Mouse (Mus musculus) kidney, adult 2 months (tissue): ENCODE results near the gene Hist1h2bh. TPM values are rescaled to one million over a fixed set of nuclear protein-coding genes. Genes with fewer than 3 reads are reported as not detected.
"Not testable (repeated sequence)": the region's sequence is repeated elsewhere in the genome, so short reads cannot be mapped to it uniquely, and the experiment has no call there.

Experiments used
- DNase-seq: peaks from one replicate; pipeline ENCODE4 v3.0.0; 2021
- H3K27ac ChIP-seq: fragments of 200-500 bp; 2 replicates; pipeline ENCODE4 v1.5.1; 2012; ENCODE audit warnings: low read depth, low read length, control low read depth, inconsistent platforms; ENCODE audit not compliant: insufficient read depth
- H3K27me3 ChIP-seq: fragments of 200-500 bp; replicated peaks from 2 replicates; pipeline ENCODE4 v1.6.1; 2012; ENCODE audit warnings: mild to moderate bottlenecking, moderate library complexity, low read length, inconsistent platforms; ENCODE audit not compliant: control insufficient read depth, insufficient read depth
- H3K36me3 ChIP-seq: fragments of 200-500 bp; 2 replicates; pipeline ENCODE4 v1.6.1; 2012; ENCODE audit warnings: mild to moderate bottlenecking, moderate library complexity, low read length, inconsistent platforms; ENCODE audit not compliant: control insufficient read depth, insufficient read depth
- H3K4me1 ChIP-seq: fragments of 200-500 bp; 2 replicates; pipeline ENCODE4 v1.6.1; 2011; ENCODE audit warnings: low read length; ENCODE audit not compliant: control insufficient read depth, insufficient read depth
- H3K4me3 ChIP-seq: fragments of 200-500 bp; 2 replicates; pipeline ENCODE4 v1.5.1; 2011; ENCODE audit warnings: mild to moderate bottlenecking, low read depth, low read length, control low read depth; ENCODE audit not compliant: insufficient read depth
- CTCF ChIP-seq: fragments of 200-500 bp; conservative IDR thresholded peaks from 2 replicates; pipeline ENCODE4 v1.5.1; 2011; ENCODE audit warnings: low read depth, mild to moderate bottlenecking, control low read depth, low read length, moderate library complexity, mixed read lengths; ENCODE audit not compliant: insufficient read depth, insufficient read length
- POLR2A ChIP-seq: fragments of 200-500 bp; IDR thresholded peaks from one replicate; pipeline ENCODE4 v1.6.1; 2011; ENCODE audit warnings: low read depth, low read length, control low read depth
- WGBS: fragments of 180-500 bp; shearing (Covaris S2); methylation state at CpG from one replicate; pipeline ENCODE4 v1.1.7; 2018; 5-methylcytosine and 5-hydroxymethylcytosine counted together
- polyA plus RNA-seq: library from polyadenylated mRNA; depleted of rRNA; stranded (reverse); fragments of >200 nt; gene quantifications from 2 replicates; pipeline ENCODE4 v1.2.3, GENCODE M21; 2012

The Hist1h2bh gene
- polyA plus RNA-seq, 1 experiment, result 0.36 TPM

DNA sequence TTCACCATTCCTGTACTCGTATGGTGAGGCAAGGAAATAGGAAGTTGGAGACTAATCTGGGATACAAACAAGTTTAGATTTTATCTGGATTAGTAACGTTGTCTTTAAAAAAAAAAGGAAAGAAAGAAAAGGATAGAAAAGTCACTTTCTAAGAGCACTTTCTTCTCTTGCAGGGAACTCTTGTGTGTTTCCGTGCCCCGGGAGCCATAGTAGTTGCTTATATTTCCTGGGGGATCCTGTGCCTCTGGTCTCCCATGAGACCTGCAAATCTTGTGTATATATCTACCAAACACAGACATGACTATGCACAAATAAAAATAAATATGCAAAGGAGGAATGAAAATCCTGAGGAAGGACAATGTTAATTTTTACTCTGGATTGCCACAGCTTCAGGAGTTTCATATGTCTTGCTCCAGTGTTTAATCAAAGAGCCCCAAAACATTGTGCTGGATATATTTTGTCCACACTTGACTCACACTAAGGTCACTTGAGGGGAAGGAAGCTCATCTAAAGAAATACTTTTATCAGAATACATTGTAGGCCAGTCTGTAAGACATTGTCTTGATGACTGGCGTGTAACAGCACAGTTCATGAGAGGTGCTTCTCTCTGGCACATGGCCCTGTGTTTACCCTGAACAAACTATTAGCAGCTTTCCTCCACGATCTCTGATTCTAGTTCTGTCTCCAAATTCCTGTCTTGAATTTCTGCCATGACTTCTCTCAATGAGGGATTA lies 33.9 kb upstream of the Hist1h2bh start:
- H3K4me1 ChIP-seq, result peaks cover 6% of the 10 kb centered on the region; the same call in 1 of the 2 replicates

DNA sequence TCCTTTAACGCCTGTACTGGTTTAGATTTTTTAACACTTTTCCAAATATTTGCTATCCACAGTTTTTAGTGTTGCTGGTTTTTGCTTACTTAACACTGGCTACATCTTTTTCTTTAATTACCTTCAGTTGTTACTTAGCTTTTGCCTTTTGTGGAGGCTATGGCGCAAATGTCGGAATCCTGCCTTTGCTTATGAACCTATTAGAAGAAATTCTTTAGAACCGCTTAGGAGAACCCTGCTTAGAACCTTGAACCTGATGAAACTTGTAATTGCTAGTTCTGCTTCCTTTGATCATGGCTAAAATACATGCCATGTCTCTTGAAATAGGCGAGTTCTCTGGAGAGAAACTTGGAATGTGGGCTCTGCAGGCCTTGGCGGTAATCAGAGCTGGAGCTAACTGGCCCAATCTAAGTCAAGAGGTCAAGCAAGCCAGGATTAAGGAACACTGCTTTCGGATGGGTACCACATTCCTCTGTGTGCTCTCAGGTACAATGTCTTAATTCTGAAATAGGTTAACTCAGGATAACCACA lies 33.2 kb upstream of the Hist1h2bh start:
- TF ChIP-seq POLR2A, result no peak
- DNase-seq, result no peak
- WGBS, result 71% methylated on average over 7 of the region's 7 CpGs
- Histone ChIP-seq H3K4me1 (no peaks in the 10 kb centered on the region; the same call in 1 of the 2 replicates), H3K4me3 (no peak overlapping the region), H3K36me3 (no peaks in the 10 kb centered on the region), H3K27me3 (0 out of 2 replicates have a peak, but pooled peaks cover 2% of the 10 kb centered on the region), H3K27ac (no peak overlapping the region)

More for the DNA sequence above, 33.9 kb upstream of the Hist1h2bh start:
- Histone ChIP-seq H3K36me3 (no peaks in the 10 kb centered on the region), H3K4me3 (no peak overlapping the region), H3K27me3 (0 out of 2 replicates have a peak, but pooled peaks cover 2% of the 10 kb centered on the region), H3K27ac (no peak overlapping the region)
- 73% methylated on average over 6 of the region's 6 CpGs for WGBS
- DNase-seq, result no peak
- no peak for TF ChIP-seq POLR2A
- no peak for TF ChIP-seq CTCF

DNA sequence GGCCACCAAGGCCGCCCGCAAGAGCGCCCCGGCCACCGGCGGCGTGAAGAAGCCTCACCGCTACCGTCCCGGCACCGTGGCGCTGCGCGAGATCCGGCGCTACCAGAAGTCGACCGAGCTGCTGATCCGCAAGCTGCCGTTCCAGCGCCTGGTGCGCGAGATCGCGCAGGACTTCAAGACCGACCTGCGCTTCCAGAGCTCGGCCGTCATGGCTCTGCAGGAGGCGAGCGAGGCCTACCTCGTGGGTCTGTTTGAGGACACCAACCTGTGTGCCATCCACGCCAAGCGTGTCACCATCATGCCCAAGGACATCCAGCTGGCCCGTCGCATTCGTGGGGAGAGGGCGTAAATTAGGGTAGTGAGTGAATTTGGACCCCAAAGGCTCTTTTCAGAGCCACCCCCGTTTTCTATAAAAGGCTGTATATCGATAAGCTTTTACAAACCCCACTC lies 32.7 kb upstream of the Hist1h2bh start:
- 10% methylated on average over 12 of the region's 40 CpGs for WGBS

DNA sequence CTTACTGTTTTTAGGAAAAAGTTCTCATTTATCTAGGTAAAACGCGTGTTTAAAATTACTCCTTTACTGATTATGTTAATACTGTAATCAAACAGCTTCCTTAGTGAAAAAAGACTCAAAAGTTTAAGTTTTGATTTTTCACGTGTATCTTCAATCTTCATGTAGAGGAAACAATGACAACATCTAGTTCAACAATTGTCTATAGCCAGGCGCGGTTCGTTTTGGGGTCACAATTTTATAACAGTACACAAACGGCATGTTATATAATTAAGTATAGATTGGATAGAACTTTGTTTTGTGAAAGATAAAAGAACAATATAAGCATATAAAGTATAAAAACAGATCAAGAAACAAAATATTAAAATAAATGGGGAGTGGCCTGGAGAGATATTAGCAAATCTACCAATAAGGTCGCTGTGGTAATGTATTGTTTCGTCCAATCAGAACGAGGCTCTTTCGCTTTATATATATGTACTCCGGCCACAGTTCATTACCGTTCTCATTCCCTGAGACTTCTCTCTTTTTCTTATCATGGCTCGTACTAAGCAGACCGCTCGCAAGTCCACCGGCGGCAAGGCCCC lies 32.2 kb upstream of the Hist1h2bh start, which contains the start of gene Hist1h3d:
TSS of gene Hist1h3d (plus strand) at position 493 of the 581 bp plus-strand sequence.
- DNase-seq, result peak; percentile 52
- TF ChIP-seq POLR2A (no peak), CTCF (no peak)
- Histone ChIP-seq H3K4me3 (peak within 1 kb of the TSS; percentile 37; the same call in 1 of the 2 replicates), H3K36me3 (no peaks in the 10 kb centered on the region), H3K27ac (no peak within 1 kb of the TSS), H3K4me1 (no peaks in the 10 kb centered on the region; the same call in 1 of the 2 replicates), H3K27me3 (peaks cover 2% of the 10 kb centered on the region; the same call in 1 of the 2 replicates)
- 5% methylated on average over 18 of the region's 18 CpGs for WGBS

More for the DNA sequence above, 32.7 kb upstream of the Hist1h2bh start:
- DNase-seq, H3K36me3 ChIP-seq, H3K27ac ChIP-seq, H3K27me3 ChIP-seq, H3K4me1 ChIP-seq: not testable (repeated sequence)
- peak overlapping the region; percentile 37; the same call in 1 of the 2 replicates for H3K4me3 ChIP-seq

DNA sequence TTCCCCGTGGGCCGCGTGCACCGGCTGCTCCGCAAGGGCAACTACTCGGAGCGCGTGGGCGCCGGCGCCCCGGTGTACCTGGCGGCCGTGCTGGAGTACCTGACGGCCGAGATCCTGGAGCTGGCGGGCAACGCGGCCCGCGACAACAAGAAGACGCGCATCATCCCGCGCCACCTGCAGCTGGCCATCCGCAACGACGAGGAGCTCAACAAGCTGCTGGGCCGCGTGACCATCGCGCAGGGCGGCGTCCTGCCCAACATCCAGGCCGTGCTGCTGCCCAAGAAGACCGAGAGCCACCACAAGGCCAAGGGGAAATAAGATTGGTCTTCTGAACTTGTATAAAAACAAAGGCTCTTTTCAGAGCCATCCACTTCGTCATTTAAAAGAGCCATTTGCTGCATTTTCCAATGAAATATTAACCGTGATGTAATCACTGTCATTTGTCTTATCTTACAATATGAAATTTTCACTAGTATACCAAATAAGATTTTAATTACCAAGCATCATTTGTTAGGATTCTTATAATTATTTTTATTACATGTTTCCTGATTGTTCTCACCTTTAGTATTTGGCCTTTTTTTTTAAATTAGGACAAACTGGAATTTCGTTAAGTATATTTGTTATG lies 31.5 kb upstream of the Hist1h2bh start:
- 9% methylated on average over 11 of the region's 39 CpGs for WGBS
- not testable (repeated sequence) for H3K4me1 ChIP-seq, DNase-seq, H3K36me3 ChIP-seq, H3K27ac ChIP-seq, H3K27me3 ChIP-seq
- peak overlapping the region; percentile 8; the same call in 1 of the 2 replicates for H3K4me3 ChIP-seq

DNA sequence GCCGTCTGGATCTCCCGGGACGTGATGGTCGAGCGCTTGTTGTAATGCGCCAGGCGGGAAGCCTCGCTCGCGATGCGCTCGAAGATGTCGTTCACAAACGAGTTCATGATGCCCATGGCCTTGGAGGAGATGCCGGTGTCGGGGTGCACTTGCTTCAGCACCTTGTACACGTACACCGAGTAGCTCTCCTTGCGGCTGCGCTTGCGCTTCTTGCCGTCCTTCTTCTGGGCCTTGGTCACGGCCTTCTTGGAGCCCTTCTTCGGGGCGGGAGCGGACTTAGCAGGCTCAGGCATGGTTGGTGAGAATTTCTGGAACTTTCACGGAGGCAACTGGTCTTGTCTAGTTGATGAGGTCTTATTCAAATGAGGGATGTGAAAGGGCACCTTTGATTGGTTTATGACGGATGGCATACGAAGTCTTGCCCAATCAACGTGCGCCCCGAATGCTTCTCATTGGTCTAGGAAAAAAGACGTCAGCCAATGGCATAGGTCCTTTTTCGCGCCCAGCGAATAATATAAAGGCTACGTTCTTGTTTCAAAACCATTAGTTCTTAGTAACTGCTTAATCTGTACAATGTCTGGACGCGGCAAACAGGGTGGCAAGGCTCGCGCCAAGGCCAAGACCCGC lies 30.8 kb upstream of the Hist1h2bh start, which contains the start of the genes Hist1h2bf and Hist1h2ad:
TSS of gene Hist1h2bf (minus strand) at position 299 of the 627 bp plus-strand sequence.
TSS of gene Hist1h2ad (plus strand) at position 484 of the 627 bp plus-strand sequence.
- H3K4me1 ChIP-seq, H3K27ac ChIP-seq, H3K36me3 ChIP-seq, H3K27me3 ChIP-seq: not testable (repeated sequence)
- DNase-seq, result peak; percentile 90
- WGBS, result 4% methylated on average over 42 of the region's 42 CpGs
- peak within 1 kb of the TSS; percentile 26; the same call in 1 of the 2 replicates for H3K4me3 ChIP-seq

DNA sequence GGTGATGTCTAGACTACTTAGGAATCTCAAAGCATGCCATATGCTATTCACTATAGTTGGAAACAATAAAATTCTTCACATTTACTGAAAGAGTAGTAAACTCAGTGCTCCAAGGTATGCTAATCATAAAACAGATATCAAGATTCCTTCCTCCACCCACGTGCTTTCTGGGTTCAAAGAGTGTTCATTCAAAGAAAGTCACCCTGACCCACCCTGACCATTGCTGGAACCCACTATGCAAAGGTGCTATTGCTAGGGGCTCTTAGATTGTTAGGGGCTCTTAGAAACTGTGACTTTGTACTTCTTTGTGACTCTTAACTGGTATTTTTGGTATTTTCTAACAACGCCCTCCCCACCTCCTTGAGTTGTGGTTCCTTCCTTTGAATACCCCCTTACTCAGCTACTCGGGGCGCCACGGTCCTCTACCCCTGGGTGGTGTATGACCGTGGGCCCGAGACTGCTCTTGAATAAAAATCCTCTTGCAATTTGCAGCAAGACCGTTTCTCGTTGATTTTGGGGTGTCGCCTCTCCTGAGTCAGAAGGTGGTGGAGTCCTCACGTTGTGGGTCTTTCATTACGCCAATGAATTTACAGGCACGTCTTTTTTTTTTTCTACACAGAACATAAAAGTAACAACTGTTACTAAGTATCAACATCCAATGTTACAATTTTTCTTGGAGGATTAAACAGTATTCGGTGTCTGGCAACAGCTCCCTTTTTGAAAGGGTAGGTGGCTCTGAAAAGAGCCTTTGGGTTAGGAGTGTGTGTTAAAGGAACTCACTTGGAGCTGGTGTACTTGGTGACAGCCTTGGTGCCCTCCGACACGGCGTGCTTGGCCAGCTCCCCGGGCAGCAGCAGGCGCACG lies 30.1 kb upstream of the Hist1h2bh start:
- 21% methylated on average over 20 of the region's 20 CpGs for WGBS
- H3K36me3 ChIP-seq, DNase-seq, H3K27ac ChIP-seq, H3K27me3 ChIP-seq, H3K4me1 ChIP-seq: not testable (repeated sequence)
- H3K4me3 ChIP-seq, result 0 out of 2 replicates have a peak overlapping the region, but pooled peaks have one; percentile 26
